Mouse (Mus musculus): ENCODE measurements around the gene Setd2.
A peak's percentile ranks its signal among the peaks of the same experiment; 100 is the strongest.

Gene Setd2

GRCm38 (mm10) chr9:110532538-110533291, at the start of gene Setd2:
Gene Setd2, plus strand, starts transcription at chr9:110532597.
- peak; percentile 43 to 56 for DNase-seq

- DNase-seq, result no peak
Measured at GRCm38 (mm10) chr9:110488841-110489240, 43.6 kb upstream of the Setd2 start.

GRCm38 (mm10) chr9:110490913-110491312, 41.5 kb upstream of the Setd2 start:
- DNase-seq, result peak in 1 of 2 experiments; percentile 17

GRCm38 (mm10) chr9:110525737-110526136, 6.7 kb upstream of the Setd2 start:
- no peak for DNase-seq

- no peak for DNase-seq
Measured at GRCm38 (mm10) chr9:110529002-110529737, 3.2 kb upstream of the Setd2 start.

- no peak for DNase-seq
Measured at GRCm38 (mm10) chr9:110530650-110531049, 1.7 kb upstream of the Setd2 start.

GRCm38 (mm10) chr9:110531151-110531791, 1.1 kb upstream of the Setd2 start:
- no peak for DNase-seq

- peak; percentile 94 to 96 for DNase-seq
Measured at GRCm38 (mm10) chr9:110531914-110532489, 395 bp upstream of the Setd2 start.

- no peak for DNase-seq
Measured at GRCm38 (mm10) chr9:110533645-110534044, 1.2 kb downstream of the Setd2 start.

GRCm38 (mm10) chr9:110535114-110535513, 2.7 kb downstream of the Setd2 start:
- no peak for DNase-seq

- DNase-seq, result no peak
Measured at GRCm38 (mm10) chr9:110536636-110537035, 4.2 kb downstream of the Setd2 start.

GRCm38 (mm10) chr9:110538511-110538910, 6.1 kb downstream of the Setd2 start:
- no peak for DNase-seq

GRCm38 (mm10) chr9:110541988-110542387, 9.6 kb downstream of the Setd2 start:
- DNase-seq, result no peak

- DNase-seq, result no peak
Measured at GRCm38 (mm10) chr9:110548261-110548660, 15.9 kb downstream of the Setd2 start.

- DNase-seq, result no peak
Measured at GRCm38 (mm10) chr9:110568309-110568708, 35.9 kb downstream of the Setd2 start.

GRCm38 (mm10) chr9:110582161-110582560, 49.8 kb downstream of the Setd2 start:
- no peak for DNase-seq

- no peak for DNase-seq
Measured at GRCm38 (mm10) chr9:110583521-110583920, 51.1 kb downstream of the Setd2 start.

GRCm38 (mm10) chr9:110611471-110611870, 79.1 kb downstream of the Setd2 start:
- DNase-seq, result no peak

- DNase-seq, result no peak
Measured at GRCm38 (mm10) chr9:110617081-110617480, 84.7 kb downstream of the Setd2 start.

- no peak for DNase-seq
Measured at GRCm38 (mm10) chr9:110620180-110620579, 87.8 kb downstream of the Setd2 start.

GRCm38 (mm10) chr9:110620685-110621084, 88.3 kb downstream of the Setd2 start:
- no peak for DNase-seq

- DNase-seq, result no peak
Measured at GRCm38 (mm10) chr9:110622621-110623219, 90.3 kb downstream of the Setd2 start.
